Mouse (Mus musculus): ENCODE data around the gene Ostn. TPM values are rescaled to one million over a fixed set of nuclear protein-coding genes. Genes with fewer than 3 reads are reported as not detected.
"Not testable (repeated sequence)": the region's sequence is repeated elsewhere in the genome, so short reads cannot be mapped to it uniquely, and the experiment has no call there.

The Ostn gene
- not detected in 2 replicates for polyA plus RNA-seq (2014; fragmentation: Nextera tagmentation; extraction: Ambion mirVana)

DNA sequence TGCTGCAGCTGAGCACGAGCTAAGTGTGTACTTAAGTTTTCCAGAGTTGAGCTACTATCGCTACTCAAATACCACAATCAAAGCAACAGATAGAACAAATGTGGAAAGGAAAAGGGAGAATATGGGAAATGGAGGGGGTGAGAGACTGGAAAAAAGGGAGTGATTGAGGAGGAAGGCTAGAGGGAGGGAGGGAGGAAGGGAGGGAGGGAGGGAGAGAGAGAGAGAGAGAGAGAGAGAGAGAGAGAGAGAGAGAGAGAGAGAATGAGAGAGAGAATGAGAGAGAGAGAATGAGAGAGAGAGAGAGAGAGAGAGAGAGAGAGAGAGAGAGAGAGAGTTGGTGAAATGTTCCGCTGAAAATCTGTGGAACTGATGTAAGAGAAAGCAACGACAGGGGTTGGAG, at the start of gene Ostn:
Ostn (plus strand) TSS at position 301 of the 400 bp plus-strand sequence.
- 67% methylated on average over 4 of the region's 4 CpGs for WGBS
- not testable (repeated sequence) for ATAC-seq (ENCODE audit: insufficient number of reproducible peaks, insufficient read depth, low FRiP score, low read depth); H3K4me2 ChIP-seq (ENCODE audit: low read length)

GRCm38 (mm10) chr16:27268748-27269147, 38.5 kb upstream of the Ostn start:
- H3K9me3 ChIP-seq (ENCODE audit: control insufficient read depth, low read length), result no peaks in the 10 kb centered on the region
- H3K4me3 ChIP-seq (ENCODE audit: control insufficient read depth in 1 of 2, insufficient read depth in 1 of 2, low read depth in 1 of 2, low read length in 2 of 2), result no peak overlapping the region
- no peak overlapping the region for H3K4me2 ChIP-seq (ENCODE audit: low read length)
- H3K9ac ChIP-seq (ENCODE audit: low read length), result no peak overlapping the region
- WGBS, result 70% methylated on average over 4 of the region's 4 CpGs
- no peak for ATAC-seq (ENCODE audit: insufficient number of reproducible peaks, insufficient read depth, low FRiP score, low read depth)
- no peaks in the 10 kb centered on the region for H3K27me3 ChIP-seq (ENCODE audit: control insufficient read depth, insufficient read depth, low read length)
- H3K4me1 ChIP-seq (ENCODE audit: control insufficient read depth in 2 of 2, insufficient read depth in 2 of 2, low read length in 2 of 2), result no peaks in the 10 kb centered on the region
- H3K27ac ChIP-seq (replicated peaks in 1 of 2; ENCODE audit: control insufficient read depth in 1 of 2, insufficient read depth in 1 of 2, low read depth in 2 of 2, low read length in 2 of 2), result no peak overlapping the region
- no peaks in the 10 kb centered on the region for H3K36me3 ChIP-seq (ENCODE audit: control insufficient read depth, insufficient read depth, low read length)

More for the DNA sequence above, at the start of gene Ostn:
- H3K9me3 ChIP-seq (ENCODE audit: control insufficient read depth, low read length); H3K36me3 ChIP-seq (ENCODE audit: control insufficient read depth, insufficient read depth, low read length); H3K27me3 ChIP-seq (ENCODE audit: control insufficient read depth, insufficient read depth, low read length); H3K9ac ChIP-seq (ENCODE audit: low read length); H3K4me3 ChIP-seq (ENCODE audit: control insufficient read depth in 1 of 2, insufficient read depth in 1 of 2, low read depth in 1 of 2, low read length in 2 of 2); H3K4me1 ChIP-seq (ENCODE audit: control insufficient read depth in 2 of 2, insufficient read depth in 2 of 2, low read length in 2 of 2); H3K27ac ChIP-seq (replicated peaks in 1 of 2; ENCODE audit: control insufficient read depth in 1 of 2, insufficient read depth in 1 of 2, low read depth in 2 of 2, low read length in 2 of 2): not testable (repeated sequence)

- no peaks in the 10 kb centered on the region for H3K27me3 ChIP-seq (ENCODE audit: control insufficient read depth, insufficient read depth, low read length)
These were observed 19.9 kb upstream of the Ostn start for GRCm38 (mm10) chr16:27287410-27287809.

DNA sequence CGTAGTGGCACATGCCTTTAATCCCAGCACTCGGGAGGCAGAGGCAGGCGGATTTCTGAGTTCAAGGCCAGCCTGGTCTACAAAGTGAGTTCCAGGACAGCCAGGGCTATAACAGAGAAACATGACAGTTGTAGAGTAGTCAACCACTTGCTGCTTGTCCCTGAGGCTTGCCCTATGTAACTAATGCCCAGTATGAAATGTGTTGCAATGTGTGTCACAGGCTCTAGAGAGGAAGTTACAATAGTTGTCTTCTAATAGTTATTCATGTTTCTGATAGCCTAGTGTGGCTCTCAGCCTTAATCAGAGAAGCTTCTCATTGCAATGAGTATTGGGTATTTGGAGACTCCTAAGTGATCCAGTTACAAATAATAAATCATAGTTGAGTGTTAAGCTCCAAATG, 10.8 kb upstream of the Ostn start:
- Histone ChIP-seq H3K4me1 (ENCODE audit: control insufficient read depth in 2 of 2, insufficient read depth in 2 of 2, low read length in 2 of 2) (no peaks in the 10 kb centered on the region), H3K27me3 (ENCODE audit: control insufficient read depth, insufficient read depth, low read length) (no peaks in the 10 kb centered on the region), H3K9ac (ENCODE audit: low read length) (no peak overlapping the region), H3K36me3 (ENCODE audit: control insufficient read depth, insufficient read depth, low read length) (no peaks in the 10 kb centered on the region), H3K9me3 (ENCODE audit: control insufficient read depth, low read length) (no peaks in the 10 kb centered on the region), H3K4me2 (ENCODE audit: low read length) (no peak overlapping the region), H3K27ac (replicated peaks in 1 of 2; ENCODE audit: control insufficient read depth in 1 of 2, insufficient read depth in 1 of 2, low read depth in 2 of 2, low read length in 2 of 2) (no peak overlapping the region), H3K4me3 (ENCODE audit: control insufficient read depth in 1 of 2, insufficient read depth in 1 of 2, low read depth in 1 of 2, low read length in 2 of 2) (no peak overlapping the region)
- 83% methylated on average over 3 of the region's 3 CpGs for WGBS
- ATAC-seq (ENCODE audit: insufficient number of reproducible peaks, insufficient read depth, low FRiP score, low read depth), result no peak

More at GRCm38 (mm10) chr16:27287410-27287809, 19.9 kb upstream of the Ostn start:
- no peak for ATAC-seq (ENCODE audit: insufficient number of reproducible peaks, insufficient read depth, low FRiP score, low read depth)
- Histone ChIP-seq H3K4me3 (ENCODE audit: control insufficient read depth in 1 of 2, insufficient read depth in 1 of 2, low read depth in 1 of 2, low read length in 2 of 2) (no peak overlapping the region), H3K36me3 (ENCODE audit: control insufficient read depth, insufficient read depth, low read length) (no peaks in the 10 kb centered on the region), H3K4me1 (ENCODE audit: control insufficient read depth in 2 of 2, insufficient read depth in 2 of 2, low read length in 2 of 2) (no peaks in the 10 kb centered on the region), H3K9me3 (ENCODE audit: control insufficient read depth, low read length) (no peaks in the 10 kb centered on the region), H3K4me2 (ENCODE audit: low read length) (no peak overlapping the region), H3K27ac (replicated peaks in 1 of 2; ENCODE audit: control insufficient read depth in 1 of 2, insufficient read depth in 1 of 2, low read depth in 2 of 2, low read length in 2 of 2) (no peak overlapping the region), H3K9ac (ENCODE audit: low read length) (no peak overlapping the region)
- 76% methylated on average over 3 of the region's 3 CpGs for WGBS

DNA sequence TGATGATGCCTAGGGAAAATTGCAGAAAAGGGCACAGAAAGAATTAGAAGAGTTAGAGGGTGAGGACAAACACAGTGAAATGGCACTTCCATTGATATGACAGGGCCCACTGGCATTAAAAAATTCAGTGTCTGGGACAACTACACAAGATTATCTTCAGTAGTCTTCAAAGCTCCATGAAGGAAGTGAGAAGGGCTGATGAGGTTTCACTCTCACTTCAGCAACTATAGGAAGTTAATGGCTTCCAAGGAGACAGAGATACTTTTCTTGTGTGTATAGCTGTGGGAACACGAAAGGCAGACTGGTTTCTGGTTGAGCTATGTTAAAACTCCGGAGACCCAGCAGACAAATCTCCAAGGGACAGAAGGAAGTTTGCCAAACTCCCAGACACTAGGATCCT, 10.4 kb upstream of the Ostn start:
- Histone ChIP-seq H3K9ac (ENCODE audit: low read length) (no peak overlapping the region), H3K4me3 (ENCODE audit: control insufficient read depth in 1 of 2, insufficient read depth in 1 of 2, low read depth in 1 of 2, low read length in 2 of 2) (no peak overlapping the region), H3K9me3 (ENCODE audit: control insufficient read depth, low read length) (no peaks in the 10 kb centered on the region), H3K27me3 (ENCODE audit: control insufficient read depth, insufficient read depth, low read length) (no peaks in the 10 kb centered on the region), H3K36me3 (ENCODE audit: control insufficient read depth, insufficient read depth, low read length) (no peaks in the 10 kb centered on the region), H3K4me2 (ENCODE audit: low read length) (no peak overlapping the region), H3K27ac (replicated peaks in 1 of 2; ENCODE audit: control insufficient read depth in 1 of 2, insufficient read depth in 1 of 2, low read depth in 2 of 2, low read length in 2 of 2) (no peak overlapping the region), H3K4me1 (ENCODE audit: control insufficient read depth in 2 of 2, insufficient read depth in 2 of 2, low read length in 2 of 2) (no peaks in the 10 kb centered on the region)
- 67% methylated on average over 2 of the region's 2 CpGs for WGBS
- ATAC-seq (ENCODE audit: insufficient number of reproducible peaks, insufficient read depth, low FRiP score, low read depth), result no peak

DNA sequence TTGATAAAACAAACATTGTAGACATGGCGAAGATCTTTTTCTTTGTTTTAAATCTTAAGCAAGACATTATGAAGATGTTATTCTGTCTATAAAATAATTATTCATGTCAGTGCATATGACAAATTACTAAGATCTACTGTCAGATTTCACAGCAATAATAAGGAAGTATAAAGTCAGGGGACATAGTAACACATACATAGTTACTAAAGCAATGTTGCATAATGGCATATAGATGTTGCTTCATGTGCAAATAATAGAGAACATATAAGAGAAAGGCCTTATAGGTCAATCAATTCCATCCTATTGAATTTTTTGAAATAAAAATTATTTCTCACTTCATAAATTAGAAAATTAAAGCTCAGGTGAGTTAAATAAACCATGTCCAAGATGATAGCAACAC, 11.8 kb downstream of the Ostn start:
- no peaks in the 10 kb centered on the region for H3K27me3 ChIP-seq (ENCODE audit: control insufficient read depth, insufficient read depth, low read length)
- H3K9ac ChIP-seq (ENCODE audit: low read length), result no peak overlapping the region
- WGBS, result 66% methylated on average over 1 of the region's 1 CpGs
- no peaks in the 10 kb centered on the region for H3K9me3 ChIP-seq (ENCODE audit: control insufficient read depth, low read length)
- H3K4me2 ChIP-seq (ENCODE audit: low read length), result no peak overlapping the region
- no peaks in the 10 kb centered on the region for H3K36me3 ChIP-seq (ENCODE audit: control insufficient read depth, insufficient read depth, low read length)
- H3K27ac ChIP-seq (replicated peaks in 1 of 2; ENCODE audit: control insufficient read depth in 1 of 2, insufficient read depth in 1 of 2, low read depth in 2 of 2, low read length in 2 of 2), result no peak overlapping the region
- H3K4me3 ChIP-seq (ENCODE audit: control insufficient read depth in 1 of 2, insufficient read depth in 1 of 2, low read depth in 1 of 2, low read length in 2 of 2), result no peak overlapping the region
- no peak for ATAC-seq (ENCODE audit: insufficient number of reproducible peaks, insufficient read depth, low FRiP score, low read depth)
- H3K4me1 ChIP-seq (ENCODE audit: control insufficient read depth in 2 of 2, insufficient read depth in 2 of 2, low read length in 2 of 2), result no peaks in the 10 kb centered on the region

DNA sequence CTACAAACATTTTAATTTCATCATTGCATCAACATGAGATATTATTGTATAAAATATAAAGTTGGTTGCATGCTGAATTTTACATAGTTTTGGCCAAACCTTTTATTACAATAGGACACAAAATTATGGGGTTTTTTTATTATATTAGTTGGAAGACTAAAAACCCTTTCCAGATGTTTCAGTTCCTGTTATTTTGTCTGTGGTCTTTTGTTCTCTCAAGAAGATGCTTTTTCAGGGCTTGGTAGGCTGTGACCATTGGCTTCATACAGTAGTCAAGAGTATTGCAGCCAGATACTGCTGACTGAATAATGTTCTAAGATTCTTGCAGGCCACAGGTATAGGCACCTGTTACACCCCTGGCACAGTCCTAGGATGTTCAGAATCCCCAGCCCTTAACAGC, 14.8 kb downstream of the Ostn start:
- ATAC-seq (ENCODE audit: insufficient number of reproducible peaks, insufficient read depth, low FRiP score, low read depth), result no peak
- no peak overlapping the region for H3K27ac ChIP-seq (replicated peaks in 1 of 2; ENCODE audit: control insufficient read depth in 1 of 2, insufficient read depth in 1 of 2, low read depth in 2 of 2, low read length in 2 of 2)
- H3K27me3 ChIP-seq (ENCODE audit: control insufficient read depth, insufficient read depth, low read length), result no peaks in the 10 kb centered on the region
- H3K4me3 ChIP-seq (ENCODE audit: control insufficient read depth in 1 of 2, insufficient read depth in 1 of 2, low read depth in 1 of 2, low read length in 2 of 2), result no peak overlapping the region
- H3K36me3 ChIP-seq (ENCODE audit: control insufficient read depth, insufficient read depth, low read length), result no peaks in the 10 kb centered on the region
- H3K4me2 ChIP-seq (ENCODE audit: low read length), result no peak overlapping the region
- H3K9me3 ChIP-seq (ENCODE audit: control insufficient read depth, low read length), result no peaks in the 10 kb centered on the region
- no peak overlapping the region for H3K9ac ChIP-seq (ENCODE audit: low read length)
- no peaks in the 10 kb centered on the region for H3K4me1 ChIP-seq (ENCODE audit: control insufficient read depth in 2 of 2, insufficient read depth in 2 of 2, low read length in 2 of 2)

- H3K9me3 ChIP-seq (ENCODE audit: control insufficient read depth, low read length), result no peaks in the 10 kb centered on the region
- no peak overlapping the region for H3K9ac ChIP-seq (ENCODE audit: low read length)
- H3K4me2 ChIP-seq (ENCODE audit: low read length), result no peak overlapping the region
- no peak overlapping the region for H3K27ac ChIP-seq (replicated peaks in 1 of 2; ENCODE audit: control insufficient read depth in 1 of 2, insufficient read depth in 1 of 2, low read depth in 2 of 2, low read length in 2 of 2)
- H3K27me3 ChIP-seq (ENCODE audit: control insufficient read depth, insufficient read depth, low read length), result no peaks in the 10 kb centered on the region
- H3K4me1 ChIP-seq (ENCODE audit: control insufficient read depth in 2 of 2, insufficient read depth in 2 of 2, low read length in 2 of 2), result no peaks in the 10 kb centered on the region
- no peak overlapping the region for H3K4me3 ChIP-seq (ENCODE audit: control insufficient read depth in 1 of 2, insufficient read depth in 1 of 2, low read depth in 1 of 2, low read length in 2 of 2)
- WGBS, result 92% methylated on average over 2 of the region's 2 CpGs
- no peaks in the 10 kb centered on the region for H3K36me3 ChIP-seq (ENCODE audit: control insufficient read depth, insufficient read depth, low read length)
- ATAC-seq (ENCODE audit: insufficient number of reproducible peaks, insufficient read depth, low FRiP score, low read depth), result no peak
These were observed 19.2 kb downstream of the Ostn start for GRCm38 (mm10) chr16:27326463-27326862.
